Mouse (Mus musculus) olfactory bulb, adult 2 months (tissue): ENCODE data around the gene Plekhm1.

Experiments used
- CTCF ChIP-seq: fragments of 200-500 bp; IDR thresholded peaks from 2 replicates; pipeline ENCODE4 v1.5.1; 2012; ENCODE audit warnings: low read depth, mild to moderate bottlenecking, low read length, moderate library complexity; ENCODE audit not compliant: insufficient read depth
- POLR2A ChIP-seq: fragments of 200-500 bp; IDR thresholded peaks from 2 replicates; pipeline ENCODE4 v1.6.1; 2012; ENCODE audit warnings: mild to moderate bottlenecking, low read depth, low read length, moderate library complexity; ENCODE audit not compliant: insufficient read depth

- TF ChIP-seq POLR2A = no peak
- no peak for TF ChIP-seq CTCF
Measured at GRCm38 (mm10) chr11:103324723-103325122, 87.8 kb downstream of the Plekhm1 start.
